Mouse (Mus musculus): Measurements from ENCODE around the gene Cdk13. TPM values are rescaled to one million over a fixed set of nuclear protein-coding genes. Genes with fewer than 3 reads are reported as not detected.

Cdk13 gene
- polyA plus RNA-seq, 1 experiment from 2014 or later = 20.2 TPM

DNA sequence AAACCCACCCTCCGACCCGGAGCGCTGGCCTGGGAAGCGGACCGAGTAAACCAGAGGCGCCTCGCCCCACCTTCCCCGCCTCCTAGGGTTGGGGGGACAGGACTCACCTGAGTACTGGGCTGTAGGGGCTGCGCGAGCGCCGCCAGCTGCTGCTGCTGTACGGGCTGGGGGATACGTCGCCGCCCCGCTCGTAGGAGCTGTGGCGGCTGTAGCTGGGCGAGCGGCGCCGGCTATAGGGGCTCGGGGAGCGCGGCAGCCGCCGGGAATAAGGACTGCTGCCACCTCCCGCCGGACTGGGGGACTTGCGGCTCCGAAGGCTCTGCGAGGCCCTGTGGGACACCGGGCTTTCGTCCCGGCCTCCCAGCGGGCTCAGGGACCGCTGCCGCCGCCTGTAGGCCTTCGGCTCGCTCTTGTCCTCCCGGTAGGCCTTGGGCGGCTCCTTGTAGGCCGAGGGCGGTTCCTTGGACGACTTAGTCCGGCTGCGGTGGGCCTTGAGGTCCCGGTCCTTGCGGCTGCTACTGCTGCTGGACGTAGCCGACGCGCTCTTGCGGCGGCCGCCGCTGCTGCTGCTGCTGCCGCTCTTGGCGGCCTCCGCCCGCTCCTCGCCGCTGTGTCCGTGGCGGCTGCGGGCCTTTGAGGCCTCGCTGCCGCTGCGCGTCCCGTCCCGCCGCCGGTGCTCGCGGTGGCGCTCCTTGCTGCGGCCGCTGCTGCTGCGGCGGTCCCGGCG is 1.4 kb downstream of the Cdk13 start:
- Histone ChIP-seq H3K36me3 (no peaks in the 10 kb centered on the region), H3K27ac (peak overlapping the region; percentile 99), H3K9ac (peak overlapping the region; percentile 95), H3K9me3 (no peaks in the 10 kb centered on the region), H3K4me2 (peak overlapping the region; percentile 82), H3K4me3 (replicated peaks) (peak overlapping the region; percentile 99), H3K27me3 (replicated peaks) (no peaks in the 10 kb centered on the region), H3K4me1 (no peaks in the 10 kb centered on the region)
- peak; percentile 19 for ATAC-seq (ENCODE audit: insufficient read depth, low FRiP score, low read depth)
- under 1% methylated on average over 73 of the region's 85 CpGs for WGBS

- no peak for ATAC-seq (ENCODE audit: insufficient read depth, low FRiP score, low read depth)
- Histone ChIP-seq H3K27me3 (replicated peaks) (no peaks in the 10 kb centered on the region), H3K4me3 (replicated peaks) (peak overlapping the region; percentile 99), H3K27ac (peak overlapping the region; percentile 99; the same call in 1 of the 2 replicates), H3K9me3 (no peaks in the 10 kb centered on the region), H3K4me1 (no peaks in the 10 kb centered on the region), H3K36me3 (no peaks in the 10 kb centered on the region), H3K9ac (peak overlapping the region; percentile 95), H3K4me2 (peak overlapping the region; percentile 82)
- WGBS = 3% methylated on average over 3 of the region's 3 CpGs
Observed at GRCm38 (mm10) chr13:17802880-17803279, 2.0 kb downstream of the Cdk13 start.

- Histone ChIP-seq H3K36me3 (no peaks in the 10 kb centered on the region), H3K4me2 (no peak overlapping the region), H3K4me3 (replicated peaks) (no peak overlapping the region), H3K9ac (no peak overlapping the region), H3K9me3 (no peaks in the 10 kb centered on the region), H3K4me1 (no peaks in the 10 kb centered on the region), H3K27ac (no peak overlapping the region), H3K27me3 (replicated peaks) (no peaks in the 10 kb centered on the region)
- no peak for ATAC-seq (ENCODE audit: insufficient read depth, low FRiP score, low read depth)
- WGBS = 87% methylated on average over 2 of the region's 2 CpGs
Observed at GRCm38 (mm10) chr13:17799735-17800134, 5.2 kb downstream of the Cdk13 start.

GRCm38 (mm10) chr13:17795757-17796456 is 9.0 kb downstream of the Cdk13 start:
- no peak overlapping the region for H3K4me2 ChIP-seq
- no peak overlapping the region for H3K9ac ChIP-seq
- WGBS = 86% methylated on average over 3 of the region's 3 CpGs
- H3K27ac ChIP-seq = no peak overlapping the region
- H3K27me3 ChIP-seq (replicated peaks) = no peaks in the 10 kb centered on the region
- no peaks in the 10 kb centered on the region for H3K9me3 ChIP-seq
- no peaks in the 10 kb centered on the region for H3K36me3 ChIP-seq
- ATAC-seq (ENCODE audit: insufficient read depth, low FRiP score, low read depth) = no peak
- no peaks in the 10 kb centered on the region for H3K4me1 ChIP-seq
- no peak overlapping the region for H3K4me3 ChIP-seq (replicated peaks)

GRCm38 (mm10) chr13:17783643-17784042 is 21.3 kb downstream of the Cdk13 start:
- Histone ChIP-seq H3K4me1 (no peaks in the 10 kb centered on the region), H3K27me3 (replicated peaks) (no peaks in the 10 kb centered on the region), H3K27ac (no peak overlapping the region), H3K36me3 (no peaks in the 10 kb centered on the region), H3K9me3 (no peaks in the 10 kb centered on the region), H3K9ac (no peak overlapping the region), H3K4me2 (no peak overlapping the region), H3K4me3 (replicated peaks) (no peak overlapping the region)
- 94% methylated on average over 5 of the region's 5 CpGs for WGBS
- no peak for ATAC-seq (ENCODE audit: insufficient read depth, low FRiP score, low read depth)

GRCm38 (mm10) chr13:17779923-17780322 is 25.0 kb downstream of the Cdk13 start:
- WGBS = 58% methylated on average over 2 of the region's 2 CpGs

GRCm38 (mm10) chr13:17776303-17776702 is 28.6 kb downstream of the Cdk13 start:
- 0 out of 2 replicates have a peak, but pooled peaks cover 2% of the 10 kb centered on the region for H3K9me3 ChIP-seq
- WGBS = 96% methylated on average over 1 of the region's 1 CpGs
- H3K4me3 ChIP-seq (replicated peaks) = no peak overlapping the region
- H3K27me3 ChIP-seq (replicated peaks) = no peaks in the 10 kb centered on the region
- no peak overlapping the region for H3K4me2 ChIP-seq
- H3K27ac ChIP-seq = no peak overlapping the region
- no peak for ATAC-seq (ENCODE audit: insufficient read depth, low FRiP score, low read depth)
- no peak overlapping the region for H3K9ac ChIP-seq
- no peaks in the 10 kb centered on the region for H3K4me1 ChIP-seq
- peaks cover 9% of the 10 kb centered on the region for H3K36me3 ChIP-seq

More at GRCm38 (mm10) chr13:17779923-17780322, 25.0 kb downstream of the Cdk13 start:
- Histone ChIP-seq H3K27me3 (replicated peaks) (no peaks in the 10 kb centered on the region), H3K9me3 (0 out of 2 replicates have a peak, but pooled peaks cover 2% of the 10 kb centered on the region), H3K36me3 (no peaks in the 10 kb centered on the region), H3K4me1 (no peaks in the 10 kb centered on the region), H3K4me2 (no peak overlapping the region), H3K27ac (no peak overlapping the region), H3K9ac (no peak overlapping the region), H3K4me3 (replicated peaks) (no peak overlapping the region)
- ATAC-seq (ENCODE audit: insufficient read depth, low FRiP score, low read depth) = no peak

GRCm38 (mm10) chr13:17775364-17775763 is 29.5 kb downstream of the Cdk13 start:
- H3K4me3 ChIP-seq (replicated peaks) = no peak overlapping the region
- H3K4me1 ChIP-seq = no peaks in the 10 kb centered on the region
- no peak for ATAC-seq (ENCODE audit: insufficient read depth, low FRiP score, low read depth)
- H3K4me2 ChIP-seq = no peak overlapping the region
- H3K9me3 ChIP-seq = 0 out of 2 replicates have a peak, but pooled peaks cover 2% of the 10 kb centered on the region
- peaks cover 9% of the 10 kb centered on the region for H3K36me3 ChIP-seq
- H3K27ac ChIP-seq = no peak overlapping the region
- H3K9ac ChIP-seq = no peak overlapping the region
- no peaks in the 10 kb centered on the region for H3K27me3 ChIP-seq (replicated peaks)

DNA sequence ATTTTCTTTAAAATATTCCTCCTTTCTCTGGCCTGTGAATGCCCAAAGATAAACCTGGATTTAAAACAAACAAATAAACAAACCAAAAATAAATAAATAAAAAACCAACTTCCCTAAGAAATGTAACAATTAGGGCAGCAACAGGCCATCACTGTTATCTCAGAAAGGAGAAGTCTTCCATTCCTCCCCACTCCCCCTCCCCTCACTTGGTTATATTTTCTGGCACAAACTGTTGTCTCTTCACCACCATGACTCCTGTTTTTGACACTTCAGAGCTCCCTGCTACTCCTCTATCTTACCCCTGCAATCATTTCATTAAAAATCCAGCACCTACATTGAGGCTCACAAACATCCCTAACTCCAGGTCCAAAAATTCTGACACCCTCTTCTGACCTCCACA is 31.8 kb downstream of the Cdk13 start:
- ATAC-seq (ENCODE audit: insufficient read depth, low FRiP score, low read depth) = no peak
- no peak overlapping the region for H3K4me2 ChIP-seq
- no peak overlapping the region for H3K4me3 ChIP-seq (replicated peaks)

DNA sequence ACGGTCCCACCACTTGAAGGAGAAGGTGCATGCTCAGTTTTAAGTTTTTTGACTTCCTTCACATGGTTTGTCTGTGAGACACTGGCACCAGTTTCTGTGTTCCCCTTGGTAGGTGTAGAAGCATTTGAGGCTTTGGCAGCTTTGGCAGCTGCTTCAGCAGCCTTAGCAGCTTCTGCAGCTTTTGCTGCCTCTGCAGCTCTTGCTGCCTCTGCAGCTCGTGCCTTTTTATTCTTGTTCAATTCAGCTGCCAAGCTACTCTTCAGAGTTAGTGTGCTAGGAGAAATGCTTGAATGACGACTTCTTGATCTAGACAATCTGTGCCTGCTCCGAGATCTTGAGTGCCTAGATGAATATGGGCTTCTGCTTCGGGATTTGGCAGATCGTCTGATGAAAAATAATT is 32.3 kb downstream of the Cdk13 start:
- peaks cover 9% of the 10 kb centered on the region for H3K36me3 ChIP-seq

More for the DNA sequence above, 31.8 kb downstream of the Cdk13 start:
- no peak overlapping the region for H3K9ac ChIP-seq
- no peak overlapping the region for H3K27ac ChIP-seq
- peaks cover 9% of the 10 kb centered on the region for H3K36me3 ChIP-seq
- H3K4me1 ChIP-seq = no peaks in the 10 kb centered on the region
- H3K27me3 ChIP-seq (replicated peaks) = no peaks in the 10 kb centered on the region
- H3K9me3 ChIP-seq = 0 out of 2 replicates have a peak, but pooled peaks cover 2% of the 10 kb centered on the region

GRCm38 (mm10) chr13:17762405-17762804 is 42.5 kb downstream of the Cdk13 start:
- H3K4me3 ChIP-seq (replicated peaks) = no peak overlapping the region
- no peak for ATAC-seq (ENCODE audit: insufficient read depth, low FRiP score, low read depth)
- peaks cover 9% of the 10 kb centered on the region; the same call in 1 of the 2 replicates for H3K36me3 ChIP-seq
- H3K27ac ChIP-seq = no peak overlapping the region
- 87% methylated on average over 1 of the region's 1 CpGs for WGBS
- H3K4me1 ChIP-seq = no peaks in the 10 kb centered on the region
- no peak overlapping the region for H3K9ac ChIP-seq
- no peaks in the 10 kb centered on the region for H3K9me3 ChIP-seq
- H3K4me2 ChIP-seq = no peak overlapping the region
- H3K27me3 ChIP-seq (replicated peaks) = no peaks in the 10 kb centered on the region

More for the DNA sequence above, 32.3 kb downstream of the Cdk13 start:
- H3K9ac ChIP-seq = no peak overlapping the region
- H3K4me2 ChIP-seq = no peak overlapping the region
- H3K4me3 ChIP-seq (replicated peaks) = no peak overlapping the region
- 78% methylated on average over 6 of the region's 6 CpGs for WGBS
- no peaks in the 10 kb centered on the region for H3K4me1 ChIP-seq
- H3K27me3 ChIP-seq (replicated peaks) = no peaks in the 10 kb centered on the region
- no peak overlapping the region for H3K27ac ChIP-seq
- no peak for ATAC-seq (ENCODE audit: insufficient read depth, low FRiP score, low read depth)
- no peaks in the 10 kb centered on the region for H3K9me3 ChIP-seq

GRCm38 (mm10) chr13:17754997-17755396 is 49.9 kb downstream of the Cdk13 start:
- ATAC-seq (ENCODE audit: insufficient read depth, low FRiP score, low read depth) = no peak
- Histone ChIP-seq H3K27ac (no peak overlapping the region), H3K4me1 (no peaks in the 10 kb centered on the region), H3K4me3 (replicated peaks) (no peak overlapping the region), H3K36me3 (no peaks in the 10 kb centered on the region), H3K9ac (no peak overlapping the region), H3K27me3 (replicated peaks) (no peaks in the 10 kb centered on the region), H3K4me2 (no peak overlapping the region), H3K9me3 (no peaks in the 10 kb centered on the region)
- 73% methylated on average over 4 of the region's 4 CpGs for WGBS

Data from stomach, embryonic 15.5 days (tissue).